Mouse (Mus musculus) small intestine, adult 2 months (tissue): ENCODE results near the gene Tspan14. TPM values are rescaled to one million over a fixed set of nuclear protein-coding genes. Genes with fewer than 3 reads are reported as not detected.

ENCODE experiments used
- H3K27ac ChIP-seq: fragments of 200-500 bp; 2 replicates; pipeline ENCODE4 v1.5.1; 2012; ENCODE audit warnings: low read depth, low read length, control low read depth, inconsistent platforms; ENCODE audit not compliant: insufficient read depth
- H3K27me3 ChIP-seq: fragments of 200-500 bp; 2 replicates; pipeline ENCODE4 v1.6.1; 2012; ENCODE audit warnings: mild to moderate bottlenecking, moderate library complexity, low read length, inconsistent platforms; ENCODE audit not compliant: control insufficient read depth, insufficient read depth
- H3K36me3 ChIP-seq: fragments of 200-500 bp; 2 replicates; pipeline ENCODE4 v1.6.1; 2012; ENCODE audit warnings: mild to moderate bottlenecking, low read length, control low read depth, inconsistent platforms; ENCODE audit not compliant: control insufficient read depth, insufficient read depth
- H3K4me1 ChIP-seq: fragments of 200-500 bp; 2 replicates; pipeline ENCODE4 v1.6.1; 2012; ENCODE audit warnings: low read length, inconsistent platforms, mixed read lengths; ENCODE audit not compliant: control insufficient read depth, insufficient read depth, insufficient read length
- H3K4me3 ChIP-seq: fragments of 200-500 bp; 2 replicates; pipeline ENCODE4 v1.5.1; 2012; ENCODE audit warnings: low read depth, mild to moderate bottlenecking, control low read depth, inconsistent platforms, low read length, moderate library complexity
- CTCF ChIP-seq: fragments of 200-500 bp; IDR thresholded peaks from 2 replicates; pipeline ENCODE4 v1.5.1; 2012; ENCODE audit warnings: low read depth, mild to moderate bottlenecking, control low read depth, inconsistent platforms, low read length, moderate library complexity, mixed read lengths; ENCODE audit not compliant: insufficient replicate concordance, insufficient read length; ENCODE audit errors: extremely low read depth
- POLR2A ChIP-seq: fragments of 200-500 bp; IDR thresholded peaks from 2 replicates; pipeline ENCODE4 v1.6.1; 2012; ENCODE audit warnings: low read depth, mild to moderate bottlenecking, control low read depth, inconsistent platforms, low read length, moderate library complexity
- WGBS: fragments of 180-500 bp; shearing (Covaris S2); methylation state at CpG from one replicate; pipeline ENCODE4 v1.1.7; 2018; 5-methylcytosine and 5-hydroxymethylcytosine counted together
- polyA plus RNA-seq: library from polyadenylated mRNA; depleted of rRNA; stranded (reverse); fragments of >200 nt; gene quantifications from 2 replicates; pipeline ENCODE4 v1.2.3, GENCODE M21; 2012

Gene Tspan14
- polyA plus RNA-seq, 1 experiment = 38.2 TPM

- Histone ChIP-seq H3K27me3 (no peaks in the 10 kb centered on the region), H3K36me3 (no peaks in the 10 kb centered on the region), H3K27ac (no peak overlapping the region), H3K4me1 (peaks cover 54% of the 10 kb centered on the region), H3K4me3 (no peak overlapping the region)
- TF ChIP-seq CTCF (no peak), POLR2A (no peak)
- WGBS = 68% methylated on average over 3 of the region's 3 CpGs
Measured at GRCm38 (mm10) chr14:40957607-40958006, 9.0 kb downstream of the Tspan14 start.

DNA sequence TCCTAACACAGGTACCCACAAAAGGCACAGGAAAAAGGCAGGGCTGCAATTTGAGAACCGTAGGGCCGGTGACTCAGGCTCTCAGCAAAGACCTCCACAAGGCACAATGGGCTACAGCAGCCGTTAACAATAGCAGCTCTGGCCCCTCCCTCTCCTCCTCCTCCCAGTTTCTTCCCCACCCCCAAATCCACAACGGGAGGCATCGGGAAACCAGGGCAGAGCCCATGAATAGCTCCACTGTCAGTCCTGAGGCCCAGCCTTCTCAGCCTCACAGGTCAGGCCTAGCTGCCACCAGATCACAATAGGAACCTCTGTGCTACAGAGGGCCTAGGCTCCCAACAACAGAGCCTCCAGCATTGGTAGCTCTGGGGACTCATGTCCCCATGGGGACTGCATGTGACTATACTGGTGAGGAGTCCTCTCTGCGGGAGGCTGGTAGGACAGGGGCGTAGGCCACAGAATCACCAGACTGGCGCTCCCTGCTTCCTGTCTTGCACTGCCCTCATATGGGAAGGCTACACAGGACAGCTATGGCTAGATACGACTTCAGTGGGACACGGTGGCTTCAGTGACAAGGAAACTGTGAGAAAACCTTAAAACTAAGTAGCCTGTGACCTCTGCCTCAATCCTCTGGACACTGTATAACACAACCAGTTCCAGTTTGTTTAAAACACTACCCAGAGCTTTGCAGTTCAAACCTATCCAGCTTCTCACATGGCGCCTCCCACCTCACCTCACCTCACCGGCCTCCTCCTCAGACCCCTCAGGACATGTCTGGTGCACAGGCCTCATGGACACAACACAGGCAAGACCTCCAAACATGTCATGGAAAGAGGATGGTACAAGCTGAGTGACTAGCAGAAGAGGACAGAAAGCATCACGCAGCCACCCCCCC, 10.1 kb downstream of the Tspan14 start:
- peak overlapping the region; percentile 23 for H3K27ac ChIP-seq
- no peaks in the 10 kb centered on the region for H3K36me3 ChIP-seq
- H3K4me1 ChIP-seq = peaks cover 53% of the 10 kb centered on the region
- no peak for TF ChIP-seq CTCF
- no peak for TF ChIP-seq POLR2A
- no peak overlapping the region for H3K4me3 ChIP-seq
- 40% methylated on average over 13 of the region's 13 CpGs for WGBS
- H3K27me3 ChIP-seq = no peaks in the 10 kb centered on the region

GRCm38 (mm10) chr14:40955596-40956251, 10.9 kb downstream of the Tspan14 start:
- 71% methylated on average over 10 of the region's 10 CpGs for WGBS
- Histone ChIP-seq H3K4me3 (no peak overlapping the region), H3K4me1 (peaks cover 56% of the 10 kb centered on the region), H3K27ac (peak overlapping the region; percentile 23; the same call in 1 of the 2 replicates), H3K27me3 (no peaks in the 10 kb centered on the region), H3K36me3 (no peaks in the 10 kb centered on the region)
- TF ChIP-seq POLR2A (no peak), CTCF (no peak)

DNA sequence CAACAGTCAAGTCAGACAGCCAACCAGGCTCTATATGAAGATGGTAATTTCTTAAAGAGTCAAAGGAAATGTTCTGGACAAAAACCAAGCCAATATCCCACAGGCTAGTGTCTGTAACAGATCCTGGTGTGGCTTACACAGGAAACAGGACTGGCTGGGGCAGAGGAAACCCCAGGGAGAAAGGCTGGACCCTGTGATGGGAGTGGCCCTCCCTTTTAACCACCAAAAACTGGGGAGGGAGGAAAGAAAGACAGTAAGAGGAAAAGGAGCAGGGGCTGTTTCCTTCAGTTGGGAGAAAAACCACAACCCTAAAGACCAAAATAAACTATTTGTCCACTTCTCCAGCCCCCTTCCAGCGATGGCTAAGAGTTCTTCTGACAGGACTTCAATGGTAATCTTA, 11.5 kb downstream of the Tspan14 start:
- Histone ChIP-seq H3K27me3 (no peaks in the 10 kb centered on the region), H3K4me3 (no peak overlapping the region), H3K27ac (no peak overlapping the region), H3K36me3 (no peaks in the 10 kb centered on the region), H3K4me1 (peaks cover 59% of the 10 kb centered on the region)
- TF ChIP-seq POLR2A (no peak), CTCF (no peak)
- WGBS = 77% methylated on average over 1 of the region's 1 CpGs

DNA sequence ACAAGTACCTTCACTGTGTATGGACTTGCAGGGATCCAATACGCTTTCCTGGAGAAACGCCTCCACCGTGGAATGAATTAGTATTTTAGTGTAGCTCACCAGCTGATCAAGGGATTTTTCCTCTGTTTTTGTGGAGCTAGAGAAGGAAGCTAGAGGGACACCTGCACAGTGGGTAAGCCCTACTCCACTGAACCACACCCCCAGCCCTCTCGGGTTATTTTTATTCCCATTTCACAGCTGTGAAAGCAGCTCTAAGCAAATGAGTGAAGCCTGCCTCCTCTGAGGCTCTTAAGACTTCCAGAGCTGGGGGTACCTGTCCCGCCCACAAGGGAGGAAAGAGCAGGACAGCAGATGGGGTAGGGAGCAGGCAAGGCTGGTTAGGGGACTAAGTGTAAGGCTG, 13.2 kb downstream of the Tspan14 start:
- Histone ChIP-seq H3K36me3 (0 out of 2 replicates have a peak, but pooled peaks cover 1% of the 10 kb centered on the region), H3K4me1 (peaks cover 55% of the 10 kb centered on the region), H3K27ac (no peak overlapping the region), H3K4me3 (no peak overlapping the region), H3K27me3 (no peaks in the 10 kb centered on the region)
- WGBS = 82% methylated on average over 5 of the region's 5 CpGs
- TF ChIP-seq CTCF = no peak

DNA sequence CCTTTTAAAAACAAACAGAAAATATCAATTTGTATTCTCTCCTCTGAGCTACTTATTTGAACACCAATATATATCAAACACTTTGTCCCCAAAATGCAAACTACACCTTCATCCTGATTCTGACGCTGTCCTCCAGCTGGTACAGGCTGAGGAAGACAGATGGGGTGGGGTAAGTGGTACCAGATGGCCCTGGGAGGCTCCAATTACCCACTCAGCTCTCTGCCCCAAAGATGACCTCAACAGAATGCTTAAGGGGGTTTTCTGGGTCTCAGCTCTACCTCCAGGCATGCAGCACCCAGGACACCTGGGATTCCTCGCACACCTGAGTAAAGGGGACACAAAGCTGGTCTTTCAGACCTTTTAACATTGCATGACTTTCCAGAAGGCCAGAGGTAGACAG, 13.9 kb downstream of the Tspan14 start:
- Histone ChIP-seq H3K27ac (no peak overlapping the region), H3K4me1 (peaks cover 56% of the 10 kb centered on the region), H3K27me3 (no peaks in the 10 kb centered on the region), H3K36me3 (0 out of 2 replicates have a peak, but pooled peaks cover 1% of the 10 kb centered on the region), H3K4me3 (no peak overlapping the region)
- no peak for TF ChIP-seq CTCF
- TF ChIP-seq POLR2A = no peak
- WGBS = 74% methylated on average over 2 of the region's 2 CpGs

GRCm38 (mm10) chr14:40952301-40952700, 14.3 kb downstream of the Tspan14 start:
- peaks cover 56% of the 10 kb centered on the region for H3K4me1 ChIP-seq
- no peak overlapping the region for H3K27ac ChIP-seq
- TF ChIP-seq CTCF (no peak), POLR2A (no peak)
- whole genome bisulfite sequencing = 82% methylated on average over 3 of the region's 3 CpGs
- no peak overlapping the region for H3K4me3 ChIP-seq
- H3K27me3 ChIP-seq = no peaks in the 10 kb centered on the region
- H3K36me3 ChIP-seq = 0 out of 2 replicates have a peak, but pooled peaks cover 1% of the 10 kb centered on the region
